Mouse (Mus musculus) activated CD4-positive, CD25-positive, alpha-beta regulatory T cell, adult 9 weeks (primary cell): ENCODE measurements around the gene Spdya. TPM values are rescaled to one million over a fixed set of nuclear protein-coding genes. Genes with fewer than 3 reads are reported as not detected.

Source experiments
- polyA plus RNA-seq: library from polyadenylated mRNA; unstranded; fragments of 100-300 nt; shearing (Covaris generic); gene quantifications from one replicate; pipeline ENCODE4 v1.2.1, GENCODE M21; 2017

Gene Spdya
- polyA plus RNA-seq: 0.32 TPM

DNA sequence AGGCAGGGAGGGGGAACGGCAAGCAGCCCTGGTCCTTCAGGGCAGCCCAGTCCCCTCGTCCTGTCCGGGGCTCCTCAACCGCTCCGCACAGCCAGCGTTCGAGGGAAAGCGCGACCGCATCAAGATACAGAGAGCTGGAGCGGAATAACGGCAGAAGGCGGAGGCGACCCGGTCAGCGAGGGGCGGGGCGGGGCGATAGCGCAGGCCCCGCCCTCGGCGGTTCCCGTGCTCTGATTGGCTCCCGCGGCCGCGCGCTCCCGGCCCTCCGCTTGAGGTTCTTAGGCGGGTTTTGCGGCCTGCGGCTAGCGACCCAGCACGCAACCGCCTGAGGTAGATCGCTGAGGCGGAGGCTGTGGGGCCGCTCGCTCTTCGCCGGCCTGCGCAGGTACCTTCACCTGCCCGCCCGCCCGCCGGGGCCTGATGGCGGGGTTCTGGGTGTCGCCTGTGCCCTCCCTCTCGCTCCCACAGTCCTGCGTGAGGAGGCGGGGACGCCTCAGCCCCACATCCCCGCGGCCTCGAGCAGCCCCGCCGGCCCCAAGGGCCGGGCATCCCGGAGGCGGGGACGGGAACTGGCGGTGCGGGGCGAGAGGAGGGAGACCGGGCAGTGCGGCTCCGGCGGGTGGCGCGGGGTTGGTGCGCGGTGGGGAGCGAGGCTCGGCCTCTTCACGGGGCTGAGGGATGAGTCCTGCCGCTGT, at the start of gene Spdya:
Spdya (plus strand) TSS at position 305 of the 695 bp plus-strand sequence.

DNA sequence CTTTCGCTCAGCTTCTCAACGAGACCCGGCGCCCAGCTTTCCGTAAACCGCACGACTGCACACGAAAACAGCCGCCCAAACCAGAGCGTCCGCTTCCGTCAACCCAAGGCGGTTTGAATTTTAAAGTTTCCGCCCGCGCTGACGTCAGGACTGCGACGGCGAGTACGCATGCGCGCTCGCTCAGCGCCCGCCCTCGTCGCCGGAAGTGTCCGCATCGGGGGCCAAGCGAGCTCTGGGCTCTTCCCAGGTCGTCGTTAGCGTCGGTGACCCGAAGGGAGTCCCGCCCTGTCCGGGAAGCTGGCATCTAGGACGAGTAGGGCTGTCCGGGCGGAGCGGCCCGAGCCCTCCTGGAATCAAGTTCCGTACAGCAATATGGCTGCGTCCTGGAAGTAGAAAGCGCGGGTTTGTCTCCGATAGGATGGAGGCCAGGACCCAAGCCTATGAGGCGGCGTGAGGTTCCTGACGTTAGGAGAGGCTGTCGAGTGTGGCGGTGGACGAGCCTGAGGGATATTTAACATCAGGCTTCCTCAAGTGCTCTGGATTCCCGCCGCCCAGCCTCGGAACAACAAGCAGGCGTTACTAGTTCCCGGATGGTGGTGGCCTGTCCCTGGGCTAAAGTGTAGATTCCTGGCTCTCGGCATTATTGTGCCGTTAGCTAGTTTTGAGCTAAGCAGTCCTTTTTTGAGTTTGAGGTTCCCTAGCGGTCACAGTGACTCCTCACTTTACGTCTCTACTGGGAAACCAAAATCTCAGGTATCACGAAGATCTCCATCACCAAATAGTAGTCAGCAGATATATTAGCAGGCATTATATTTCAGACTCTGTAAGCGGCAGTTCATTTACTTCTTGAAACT, 24.9 kb upstream of the Spdya start, which contains the start of gene Ndc80:
Ndc80 (minus strand) TSS at position 147 of the 854 bp plus-strand sequence.

DNA sequence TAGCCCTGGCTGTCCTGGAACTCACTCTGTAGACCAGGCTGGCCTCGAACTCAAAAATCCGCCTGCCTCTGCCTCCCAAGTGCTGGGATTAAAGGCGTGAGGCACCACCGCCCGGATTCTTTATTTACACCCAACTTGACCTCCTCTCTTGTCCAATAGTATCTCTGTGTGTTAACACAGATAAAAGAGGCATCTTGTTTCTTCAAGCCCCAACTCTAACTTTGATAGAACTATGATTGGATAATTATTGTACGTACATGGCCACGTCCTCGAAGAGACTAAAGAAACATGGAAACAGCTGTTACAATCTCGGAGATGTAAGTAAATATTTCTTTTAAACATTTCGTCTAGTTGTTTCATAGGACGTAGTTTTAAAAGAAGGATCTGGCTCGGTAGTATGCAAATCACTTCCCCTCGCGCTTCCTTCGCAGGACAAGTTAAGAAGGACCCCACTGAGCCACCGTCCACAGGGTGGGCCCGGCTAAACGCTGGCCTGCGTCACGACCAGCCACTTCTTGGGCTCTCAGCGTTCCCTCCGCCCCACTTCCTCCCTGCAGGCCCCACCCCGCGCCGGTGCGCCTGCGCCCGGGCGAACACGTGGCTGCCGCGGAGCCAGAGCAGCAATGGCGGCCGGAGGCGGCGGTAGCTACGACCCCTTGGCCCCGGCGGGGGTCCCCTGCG, 63.9 kb downstream of the Spdya start, which contains the start of gene Wdr43:
Wdr43 (plus strand) TSS at position 258 of the 681 bp plus-strand sequence.

Other genes with a start within 250 kb of the Spdya start
- 0.37 TPM for gene Emilin2, start 240.1 kb upstream of the Spdya start, polyA plus RNA-seq
- 2.4 TPM for gene Gm4707, start 92.1 kb upstream of the Spdya start, polyA plus RNA-seq
- 99.6 TPM for gene Smchd1, start 76.7 kb upstream of the Spdya start, polyA plus RNA-seq
- 14.7 TPM for gene Ndc80, start 25.2 kb upstream of the Spdya start, polyA plus RNA-seq
- 134 TPM for gene Wdr43, start 63.8 kb downstream of the Spdya start, polyA plus RNA-seq
- not detected for gene Togaram2, start 121.2 kb downstream of the Spdya start, polyA plus RNA-seq
- not detected for gene Pcare, start 200.8 kb downstream of the Spdya start, polyA plus RNA-seq
- not detected for gene Clip4, start 216.4 kb downstream of the Spdya start, polyA plus RNA-seq